Mouse (Mus musculus): ENCODE measurements around the gene Nmt1. TPM values are rescaled to one million over a fixed set of nuclear protein-coding genes. Genes with fewer than 3 reads are reported as not detected.
A peak's percentile ranks its signal among the peaks of the same experiment; 100 is the strongest.

Gene Nmt1
- total RNA-seq, 2 experiments from 2014 or later = 35.6 to 36.7 TPM

DNA sequence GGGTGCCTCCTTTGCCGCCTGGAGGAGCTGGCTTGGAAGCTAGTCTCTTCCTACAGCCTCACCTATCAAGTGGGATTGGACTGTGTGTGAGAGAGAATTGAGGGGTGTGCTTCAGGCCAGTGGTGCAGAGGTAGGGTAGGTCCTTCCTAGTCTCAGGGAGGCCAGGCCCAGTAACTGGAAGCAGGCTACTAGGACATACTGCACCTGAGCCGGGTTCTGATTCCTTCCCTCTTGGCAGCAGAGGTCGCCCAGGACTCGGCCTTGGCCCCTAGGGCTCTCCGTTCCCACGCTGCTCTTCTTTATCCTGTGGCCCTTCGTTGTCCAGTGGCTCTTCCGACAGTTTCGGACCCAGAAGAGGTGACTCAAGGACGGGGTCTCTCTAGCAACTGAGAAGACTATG lies 83.3 kb downstream of the Nmt1 start:
- peak; percentile 38 for DNase-seq

- peak; percentile 82 for DNase-seq
Measured at GRCm38 (mm10) chr11:103111881-103112551, 84.0 kb downstream of the Nmt1 start.

DNA sequence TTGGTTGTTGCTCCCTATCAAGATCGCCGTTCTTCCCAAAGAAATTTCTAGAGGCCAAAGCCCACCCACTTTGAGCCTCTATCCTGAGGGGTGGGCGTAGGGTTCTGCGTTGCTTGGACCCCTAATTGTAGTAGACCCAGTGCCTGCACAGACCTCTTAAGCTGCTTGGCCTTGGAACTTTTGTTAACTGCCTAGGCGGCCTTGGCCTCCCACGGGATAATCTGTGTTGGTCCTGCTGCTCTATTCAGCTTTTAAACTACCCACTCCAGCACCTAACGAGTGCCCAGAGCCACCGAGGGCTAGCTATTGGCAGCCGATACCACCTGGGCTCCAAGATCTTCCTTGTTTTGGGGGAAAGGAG lies 84.5 kb downstream of the Nmt1 start:
- DNase-seq = no peak

- peak; percentile 16 for DNase-seq
Measured at GRCm38 (mm10) chr11:103113005-103113404, 85.0 kb downstream of the Nmt1 start.

DNA sequence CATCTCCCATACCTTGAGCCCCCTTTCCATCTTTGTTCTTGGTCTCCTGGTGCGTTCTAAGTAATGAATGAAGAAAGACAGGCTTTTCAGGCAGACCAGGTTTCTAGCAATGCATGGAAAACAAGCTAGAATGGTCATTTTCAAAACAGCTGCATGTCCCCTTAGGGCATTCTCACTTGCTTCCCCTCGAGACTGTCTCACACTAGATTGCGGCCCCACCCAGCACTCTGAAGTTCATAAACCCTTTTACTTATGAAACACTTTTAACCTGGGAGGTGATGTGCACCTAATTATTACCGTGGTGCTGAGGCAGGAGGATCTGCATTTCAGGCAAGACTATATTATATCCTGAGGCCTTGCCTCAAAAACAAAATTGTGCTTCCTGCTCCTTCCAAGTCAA lies 85.8 kb downstream of the Nmt1 start:
- DNase-seq = no peak

DNA sequence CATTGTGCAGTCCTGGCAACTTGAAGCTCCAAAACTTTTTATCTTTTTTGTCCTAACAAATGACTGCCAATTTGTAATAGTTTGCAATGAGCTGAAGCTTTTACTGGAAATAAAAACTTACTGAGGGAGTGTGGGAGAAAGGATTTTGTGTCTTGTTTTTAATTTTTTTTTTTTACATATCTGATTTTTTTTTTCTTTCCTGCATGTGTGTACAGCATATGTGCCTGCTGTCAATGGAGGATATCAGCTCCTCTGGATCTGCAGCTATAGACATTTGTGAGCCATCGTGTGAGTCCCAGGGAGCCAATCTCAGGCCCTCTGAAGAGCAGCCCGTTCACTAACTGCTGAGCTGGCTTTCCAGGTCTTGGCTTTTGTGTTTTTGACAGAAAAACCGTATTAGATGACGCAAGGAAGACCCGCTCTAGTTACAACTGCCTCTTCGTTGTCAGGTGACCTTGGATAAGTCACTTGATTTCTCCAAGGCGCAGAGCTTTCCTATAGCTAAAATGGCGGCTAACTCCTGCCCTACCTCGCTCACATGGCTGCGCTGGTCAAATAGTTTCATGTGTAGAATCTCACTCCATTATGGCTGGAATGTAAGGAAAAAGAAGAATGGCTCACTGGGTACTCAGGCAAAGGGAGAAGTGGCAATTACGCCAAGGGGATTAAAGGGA lies 86.4 kb downstream of the Nmt1 start:
- peak; percentile 7 for DNase-seq

DNA sequence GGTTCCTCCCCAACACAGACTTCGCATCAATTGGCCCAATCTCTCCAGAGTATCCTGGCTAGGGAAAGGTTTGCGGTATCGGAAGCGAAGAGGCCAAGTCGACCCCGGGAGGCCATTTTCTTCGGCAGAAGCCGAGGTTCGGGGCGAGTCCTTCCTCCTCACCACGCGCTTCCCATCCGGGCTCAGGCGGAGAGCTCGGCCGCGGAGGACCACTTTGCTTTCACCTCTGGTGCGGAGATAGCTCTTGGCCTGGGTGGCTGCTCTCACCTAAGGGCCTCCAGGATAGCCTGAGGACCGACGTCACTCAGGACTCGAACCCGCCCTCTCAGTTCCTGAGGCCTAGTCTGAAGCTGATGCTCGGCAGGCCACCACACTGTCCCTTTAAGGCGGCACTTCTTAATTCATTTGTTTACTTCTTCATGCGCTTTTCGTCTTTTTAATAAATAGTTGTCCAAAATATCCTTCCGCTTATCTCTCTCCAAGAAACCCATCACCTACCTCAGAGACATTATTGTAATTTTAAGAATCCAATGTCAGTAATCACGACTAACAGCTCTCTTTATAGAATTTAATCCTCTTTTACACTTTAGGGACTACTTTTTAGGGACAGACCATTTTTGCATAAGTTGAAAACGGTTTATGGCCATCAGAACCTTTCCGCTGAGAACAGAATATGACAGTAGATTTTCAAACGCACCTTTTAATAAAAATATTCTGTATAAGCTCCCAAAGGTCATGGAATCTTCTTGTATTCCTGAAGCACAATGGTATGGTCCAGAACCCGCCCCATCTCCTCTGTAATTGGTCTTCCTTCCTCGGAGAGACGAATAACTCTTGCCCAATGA lies 87.4 kb downstream of the Nmt1 start:
- DNase-seq = peak; percentile 84

GRCm38 (mm10) chr11:103116008-103116818 lies 88.2 kb downstream of the Nmt1 start, which contains the start of gene Hexim1:
Gene Hexim1, plus strand, starts transcription at chr11:103116231.
- DNase-seq = peak; percentile 100

DNA sequence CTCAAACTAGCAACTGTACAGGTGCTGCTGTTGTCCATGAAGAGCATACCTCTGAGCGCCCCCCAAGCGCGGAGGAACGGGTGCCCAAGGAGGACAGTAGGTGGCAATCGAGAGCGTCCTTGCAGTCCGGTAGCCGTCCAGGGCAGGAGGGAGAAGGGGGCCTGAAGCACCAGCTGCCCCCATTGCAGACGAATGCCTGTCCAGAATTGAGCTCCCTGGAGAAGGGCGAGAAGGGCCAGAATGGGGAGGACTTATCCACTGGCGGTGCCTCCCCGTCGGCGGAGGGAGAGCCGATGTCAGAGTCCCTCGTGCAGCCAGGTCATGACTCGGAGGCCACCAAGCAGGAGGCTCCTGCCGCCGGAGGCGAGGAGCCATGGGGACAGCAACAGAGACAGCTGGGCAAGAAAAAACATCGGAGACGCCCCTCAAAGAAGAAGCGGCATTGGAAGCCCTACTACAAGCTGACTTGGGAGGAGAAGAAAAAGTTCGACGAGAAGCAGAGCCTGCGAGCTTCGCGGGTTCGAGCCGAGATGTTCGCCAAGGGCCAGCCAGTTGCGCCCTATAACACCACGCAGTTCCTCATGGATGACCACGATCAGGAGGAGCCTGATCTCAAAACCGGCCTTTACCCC lies 89.1 kb downstream of the Nmt1 start:
- peak; percentile 73 for DNase-seq

GRCm38 (mm10) chr11:103117591-103118009 lies 89.6 kb downstream of the Nmt1 start:
- no peak for DNase-seq

Small RNAs within 50 kb of the gene (microRNA-seq; reads per million reads assigned to microRNA genes)
- 0 reads per million in 2 experiments for gene Mir6931 (ENCODE audit: borderline replicate concordance in 2 of 2)

Other genes starting within 250 kb of the Nmt1 start
- gene Gjc1, start 208.5 kb upstream of the Nmt1 start, total RNA-seq (2021) = 1 to 10 TPM; 5.2 to 7.3 TPM
- gene Higd1b, start 192.3 kb upstream of the Nmt1 start, total RNA-seq (2021) = 1 to 10 TPM; 3.3 to 3.9 TPM
- 10 to 100 TPM; 23.7 to 25.5 TPM for gene Eftud2, start 147.2 kb upstream of the Nmt1 start, total RNA-seq (2021)
- gene Ccdc103, start 147.0 kb upstream of the Nmt1 start, total RNA-seq (2021) = not detected
- gene Fam187a, start 143.0 kb upstream of the Nmt1 start, total RNA-seq (2021) = not detected
- gene Gfap, start 127.3 kb upstream of the Nmt1 start, total RNA-seq (2021) = not detected
- under 1 TPM; 0.26 to 0.67 TPM for gene Kif18b, start 103.1 kb upstream of the Nmt1 start, total RNA-seq (2021)
- under 1 TPM in 1 of 2 experiments, not detected in 1; 0.18 TPM for gene C1ql1, start 81.5 kb upstream of the Nmt1 start, total RNA-seq (2021)
- 10 to 100 TPM; 22.0 to 28.2 TPM for gene Dcakd, start 143 bp downstream of the Nmt1 start, total RNA-seq (2021)
- gene Plcd3, start 73.5 kb downstream of the Nmt1 start, total RNA-seq (2021) = 1 to 10 TPM; 3.2 to 3.9 TPM
- gene Acbd4, start 73.5 kb downstream of the Nmt1 start, total RNA-seq (2021) = 10 to 100 TPM; 23.7 to 29.7 TPM
- 10 to 100 TPM; 17.4 to 19.0 TPM for gene Hexim1, start 88.0 kb downstream of the Nmt1 start, total RNA-seq (2021)
- 1 to 10 TPM; 1.0 to 1.9 TPM for gene Hexim2, start 104.2 kb downstream of the Nmt1 start, total RNA-seq (2021)
- 1 to 10 TPM; 4.7 to 4.9 TPM for gene Fmnl1, start 142.9 kb downstream of the Nmt1 start, total RNA-seq (2021)
- gene 1700023F06Rik, start 180.4 kb downstream of the Nmt1 start, total RNA-seq (2021) = not detected
- not detected for gene Spata32, start 190.2 kb downstream of the Nmt1 start, total RNA-seq (2021)
- 1 to 10 TPM; 2.8 to 4.1 TPM for gene Map3k14, start 239.3 kb downstream of the Nmt1 start, total RNA-seq (2021)